ENCODE assay signal across 8 mouse cellular contexts in genomic region chr9:66513150-66513549, GRCm38 (mm10). TPM values are rescaled to one million over a fixed set of nuclear protein-coding genes. Genes with fewer than 3 reads are reported as not detected.
DNase-seq lines count a peak whose midpoint lies in the region; ATAC-seq and TF ChIP-seq lines count a peak whose summit lies in the region.

No protein-coding gene starts in this region.

- ATAC-seq in neural tube, embryonic 11.5 days (ENCODE audit: insufficient read depth, low FRiP score, low TSS enrichment), result no peak

- TF ChIP-seq EP300 in heart, adult 2 months (IDR thresholded peaks at IDR 0.05; ENCODE audit: insufficient read depth, low read depth, low read length), result 0 out of 2 replicates have a peak, but pooled peaks have one; percentile 40

- H3K9ac ChIP-seq in neural tube, embryonic 11.5 days (ENCODE audit: low read length), result no peak overlapping the region
- H3K9ac ChIP-seq in heart, adult 2 months (ENCODE audit: low read depth, low read length), result peak overlapping the region; percentile 65

- H3K4me1 ChIP-seq in neural tube, embryonic 11.5 days (ENCODE audit: control insufficient read depth, insufficient read depth, low read length), result peaks cover 4% of the 10 kb centered on the region; the same call in 1 of the 2 replicates
- peaks cover 10% of the 10 kb centered on the region for H3K4me1 ChIP-seq in heart, adult 2 months (ENCODE audit: control insufficient read depth, insufficient read depth, low read length)
- peaks cover 16% of the 10 kb centered on the region for H3K4me1 ChIP-seq in small intestine, adult 2 months (ENCODE audit: control insufficient read depth, insufficient read depth, insufficient read length, low read length)

- peak; percentile 49; the same call in 1 of the 2 replicates for TF ChIP-seq POLR2A in heart, adult 2 months (IDR thresholded peaks at IDR 0.05; ENCODE audit: insufficient read depth, low read depth, low read length)
- TF ChIP-seq POLR2A in small intestine, adult 2 months (IDR thresholded peaks at IDR 0.05; ENCODE audit: low read depth, low read length), result no peak

- no peak overlapping the region for H3K4me2 ChIP-seq in neural tube, embryonic 11.5 days (ENCODE audit: low read depth)

- peak; percentile 58 for DNase-seq in adrenal gland, adult 2 months
- DNase-seq in adrenal gland, adult 18-20 months (ENCODE audit: low spot score in 2 of 2), result no peak
- DNase-seq in neural tube, embryonic 11.5 days (ENCODE audit: low spot score), result no peak
- DNase-seq in neural tube, embryonic 10.5 days (ENCODE audit: extremely low spot score, low spot score), result no peak
- DNase-seq in heart, adult 2 months, result peak in 1 of 2 experiments; percentile 41
- DNase-seq in kidney, postnatal 4 days, result peak; percentile 20 to 40
- no peak for DNase-seq in urinary bladder, postnatal 14 days (ENCODE audit: low spot score)

- peaks cover 10% of the 10 kb centered on the region for H3K36me3 ChIP-seq in neural tube, embryonic 11.5 days (ENCODE audit: control insufficient read depth, insufficient read depth, low read length)
- no peaks in the 10 kb centered on the region; the same call in 1 of the 2 replicates for H3K36me3 ChIP-seq in heart, adult 2 months (ENCODE audit: control insufficient read depth, insufficient read depth, low read length)
- H3K36me3 ChIP-seq in small intestine, adult 2 months (ENCODE audit: control insufficient read depth, insufficient read depth, low read length), result peaks cover 25% of the 10 kb centered on the region

- H3K27ac ChIP-seq in neural tube, embryonic 11.5 days (ENCODE audit: low read depth, low read length), result 0 out of 2 replicates have a peak overlapping the region, but pooled peaks have one; percentile 8
- peak overlapping the region; percentile 97 for H3K27ac ChIP-seq in heart, adult 2 months
- peak overlapping the region; percentile 84 for H3K27ac ChIP-seq in small intestine, adult 2 months (ENCODE audit: insufficient read depth, low read depth, low read length)

- peak; percentile 49 for TF ChIP-seq CTCF in heart, adult 2 months (IDR thresholded peaks at IDR 0.05)
- no peak for TF ChIP-seq CTCF in small intestine, adult 2 months (IDR thresholded peaks at IDR 0.05; ENCODE audit: extremely low read depth, insufficient read length, insufficient replicate concordance, low read depth, low read length)

- H3K9me3 ChIP-seq in neural tube, embryonic 11.5 days (ENCODE audit: control insufficient read depth, low read length), result no peaks in the 10 kb centered on the region

- no peak overlapping the region for H3K4me3 ChIP-seq in neural tube, embryonic 11.5 days (ENCODE audit: low read depth, low read length)
- H3K4me3 ChIP-seq in heart, adult 2 months, result peak overlapping the region; percentile 77
- peak overlapping the region; percentile 22; the same call in 1 of the 2 replicates for H3K4me3 ChIP-seq in small intestine, adult 2 months (ENCODE audit: low read depth, low read length)

- no peaks in the 10 kb centered on the region for H3K27me3 ChIP-seq in neural tube, embryonic 11.5 days (ENCODE audit: control insufficient read depth, insufficient read depth, low read length)
- no peaks in the 10 kb centered on the region for H3K27me3 ChIP-seq in heart, adult 2 months (ENCODE audit: control insufficient read depth, insufficient read depth, low read length)
- H3K27me3 ChIP-seq in small intestine, adult 2 months (ENCODE audit: control insufficient read depth, insufficient read depth, low read length), result no peaks in the 10 kb centered on the region

- no peaks in the 10 kb centered on the region for H3K79me2 ChIP-seq in heart, adult 2 months (replicated peaks; ENCODE audit: control insufficient read depth, insufficient read depth, low read length)

- intact Hi-C loops in heart, adult 2 months (cut with DNase I), result loop anchor here (2.0 to 5.0 kb wide), 3 partner anchors 80 to 274 kb away; partner anchors contain the start of gene Usp3

RNA-seq across cellular contexts. Expression of gene Fbxl22, which starts 1.2 kb away (rescaled TPM):
- under 1 TPM; 0.52 to 0.75 TPM for total RNA-seq in adrenal gland, adult 2 months (2021)
- polyA plus RNA-seq in adrenal gland, adult 2 months (2012; rRNA removed), result 1.8 and 2.7 TPM in 2 replicates
- under 1 TPM; 0.40 to 0.67 TPM for total RNA-seq in adrenal gland, adult 18-20 months (2021)
- polyA plus RNA-seq in neural tube, embryonic 11.5 days (2014; fragmentation: Nextera tagmentation; extraction: Ambion mirVana), result 2.8 and 3.0 TPM in 2 replicates
- 10 to 100 TPM; 24.7 to 32.5 TPM for total RNA-seq in heart, adult 2 months (2021)
- 48.5 and 71.4 TPM in 2 replicates for polyA plus RNA-seq in heart, adult 2 months (2012; rRNA removed)
- polyA plus RNA-seq in small intestine, adult 2 months (2012; rRNA removed), result 20.3 and 20.5 TPM in 2 replicates

Comparison
In these comparisons a context has a peak if more than half of its experiments do, and no peak if none do; other contexts are left out.
1. DNase-seq: peak in adrenal gland, adult 2 months (single experiment) and kidney, postnatal 4 days (2 of 2); none in adrenal gland, adult 18-20 months (0 of 2), neural tube, embryonic 11.5 days (single experiment), neural tube, embryonic 10.5 days (single experiment) and urinary bladder, postnatal 14 days (single experiment).
2. H3K27ac ChIP-seq: peak in every context shown above with its lines; median percentile 97 in heart, adult 2 months; 84 in small intestine, adult 2 months; 8 in neural tube, embryonic 11.5 days.